Mouse (Mus musculus) olfactory bulb, adult 2 months (tissue): ENCODE measurements around the gene Mtx1. TPM values are rescaled to one million over a fixed set of nuclear protein-coding genes. Genes with fewer than 3 reads are reported as not detected.
"Not testable (repeated sequence)": the region's sequence is repeated elsewhere in the genome, so short reads cannot be mapped to it uniquely, and the experiment has no call there.

Experiments
- H3K27ac ChIP-seq: fragments of 200-500 bp; 2 replicates; pipeline ENCODE4 v1.5.1; 2012; ENCODE audit warnings: low read depth, low read length; ENCODE audit not compliant: insufficient read depth
- H3K4me1 ChIP-seq: fragments of 200-500 bp; 2 replicates; pipeline ENCODE4 v1.6.1; 2012; ENCODE audit warnings: low read length; ENCODE audit not compliant: control insufficient read depth, insufficient read depth
- H3K4me3 ChIP-seq: fragments of 200-500 bp; 2 replicates; pipeline ENCODE4 v1.5.1; 2012; ENCODE audit warnings: mild to moderate bottlenecking, low read depth, low read length, moderate library complexity; ENCODE audit not compliant: insufficient read depth
- CTCF ChIP-seq: fragments of 200-500 bp; IDR thresholded peaks from 2 replicates; pipeline ENCODE4 v1.5.1; 2012; ENCODE audit warnings: low read depth, mild to moderate bottlenecking, low read length, moderate library complexity; ENCODE audit not compliant: insufficient read depth
- POLR2A ChIP-seq: fragments of 200-500 bp; IDR thresholded peaks from 2 replicates; pipeline ENCODE4 v1.6.1; 2012; ENCODE audit warnings: mild to moderate bottlenecking, low read depth, low read length, moderate library complexity; ENCODE audit not compliant: insufficient read depth
- WGBS: fragments of 180-500 bp; shearing (Covaris S2); methylation state at CpG from one replicate; pipeline ENCODE4 v1.1.7; 2018; 5-methylcytosine and 5-hydroxymethylcytosine counted together
- polyA plus RNA-seq: library from polyadenylated mRNA; stranded (reverse); fragments of >200 nt; gene quantifications from 2 replicates; pipeline ENCODE4 v1.2.4, GENCODE M21; 2012; ENCODE audit warnings: low replicate concordance; ENCODE audit not compliant: missing spikeins, insufficient read depth, insufficient read length

The Mtx1 gene
- polyA plus RNA-seq, 1 experiment, result not detected

GRCm38 (mm10) chr3:89174844-89175243 lies 52.0 kb downstream of the Mtx1 start:
- 89% methylated on average over 11 of the region's 11 CpGs for WGBS
- no peak overlapping the region for H3K27ac ChIP-seq
- H3K4me1 ChIP-seq, result peaks cover 4% of the 10 kb centered on the region; the same call in 1 of the 2 replicates
- TF ChIP-seq CTCF (no peak), POLR2A (no peak)
- no peak overlapping the region for H3K4me3 ChIP-seq

GRCm38 (mm10) chr3:89166945-89167344 lies 59.9 kb downstream of the Mtx1 start:
- TF ChIP-seq POLR2A (no peak), CTCF (no peak)
- WGBS, result 90% methylated on average over 19 of the region's 19 CpGs
- peaks cover 6% of the 10 kb centered on the region; the same call in 1 of the 2 replicates for H3K4me1 ChIP-seq
- H3K4me3 ChIP-seq, result no peak overlapping the region
- no peak overlapping the region for H3K27ac ChIP-seq

GRCm38 (mm10) chr3:89165268-89165870 lies 61.5 kb downstream of the Mtx1 start:
- WGBS, result 20% methylated on average over 12 of the region's 12 CpGs
- H3K27ac ChIP-seq, result peak overlapping the region; percentile 9; the same call in 1 of the 2 replicates
- peak overlapping the region; percentile 96 for H3K4me3 ChIP-seq
- TF ChIP-seq POLR2A, result no peak
- no peak for TF ChIP-seq CTCF
- peaks cover 6% of the 10 kb centered on the region; the same call in 1 of the 2 replicates for H3K4me1 ChIP-seq

- peaks cover 9% of the 10 kb centered on the region; the same call in 1 of the 2 replicates for H3K4me1 ChIP-seq
- TF ChIP-seq CTCF, result no peak
- peak; percentile 88 for TF ChIP-seq POLR2A
- peak within 1 kb of the TSS; percentile 85 for H3K27ac ChIP-seq
- under 1% methylated on average over 79 of the region's 79 CpGs for WGBS
- peak within 1 kb of the TSS; percentile 96 for H3K4me3 ChIP-seq
Measured at GRCm38 (mm10) chr3:89164506-89165267, 62.2 kb downstream of the Mtx1 start, which contains the start of gene Clk2. Gene Clk2, plus strand, starts transcription at chr3:89164795.

GRCm38 (mm10) chr3:89163643-89164245 lies 63.1 kb downstream of the Mtx1 start:
- no peak overlapping the region for H3K4me3 ChIP-seq
- peaks cover 12% of the 10 kb centered on the region; the same call in 1 of the 2 replicates for H3K4me1 ChIP-seq
- TF ChIP-seq CTCF, result no peak
- no peak for TF ChIP-seq POLR2A
- H3K27ac ChIP-seq, result no peak overlapping the region
- 61% methylated on average over 5 of the region's 5 CpGs for whole genome bisulfite sequencing

- H3K4me1 ChIP-seq, result peaks cover 16% of the 10 kb centered on the region
- TF ChIP-seq CTCF, result no peak
- no peak for TF ChIP-seq POLR2A
- H3K4me3 ChIP-seq, result no peak overlapping the region
- H3K27ac ChIP-seq, result no peak overlapping the region
- WGBS, result 76% methylated on average over 1 of the region's 1 CpGs
Measured at GRCm38 (mm10) chr3:89163123-89163522, 63.8 kb downstream of the Mtx1 start.

- TF ChIP-seq POLR2A (no peak), CTCF (no peak)
- 78% methylated on average over 4 of the region's 4 CpGs for WGBS
- no peak overlapping the region for H3K27ac ChIP-seq
- H3K4me1 ChIP-seq, result peaks cover 13% of the 10 kb centered on the region
- H3K4me3 ChIP-seq, result no peak overlapping the region
Measured at GRCm38 (mm10) chr3:89161786-89162185, 65.1 kb downstream of the Mtx1 start.

- H3K4me1 ChIP-seq, result peaks cover 13% of the 10 kb centered on the region
- not testable (repeated sequence) for H3K4me3 ChIP-seq, H3K27ac ChIP-seq
Measured at GRCm38 (mm10) chr3:89161207-89161606, 65.7 kb downstream of the Mtx1 start.
